Mouse (Mus musculus): ENCODE data around the gene Pate2. TPM values are rescaled to one million over a fixed set of nuclear protein-coding genes. Genes with fewer than 3 reads are reported as not detected.

Pate2 gene
- polyA plus RNA-seq, 1 experiment, result 0.13 TPM

GRCm38 (mm10) chr9:35556494-35557102 is 13.5 kb upstream of the Pate2 start:
- H3K27me3 ChIP-seq (ENCODE audit: control insufficient read depth, insufficient read depth, low read length), result peaks cover 16% of the 10 kb centered on the region
- TF ChIP-seq CTCF (IDR thresholded peaks at IDR 0.05; ENCODE audit: extremely low read depth, insufficient read length, insufficient replicate concordance, low read depth, low read length) (no peak), POLR2A (IDR thresholded peaks at IDR 0.05; ENCODE audit: low read depth, low read length) (no peak)
- 67% methylated on average over 12 of the region's 12 CpGs for WGBS
- H3K27ac ChIP-seq (ENCODE audit: insufficient read depth, low read depth, low read length), result no peak overlapping the region
- H3K4me1 ChIP-seq (ENCODE audit: control insufficient read depth, insufficient read depth, insufficient read length, low read length), result peaks cover 7% of the 10 kb centered on the region
- no peak overlapping the region for H3K4me3 ChIP-seq (ENCODE audit: low read depth, low read length)
- H3K36me3 ChIP-seq (ENCODE audit: control insufficient read depth, insufficient read depth, low read length), result peaks cover 5% of the 10 kb centered on the region

DNA sequence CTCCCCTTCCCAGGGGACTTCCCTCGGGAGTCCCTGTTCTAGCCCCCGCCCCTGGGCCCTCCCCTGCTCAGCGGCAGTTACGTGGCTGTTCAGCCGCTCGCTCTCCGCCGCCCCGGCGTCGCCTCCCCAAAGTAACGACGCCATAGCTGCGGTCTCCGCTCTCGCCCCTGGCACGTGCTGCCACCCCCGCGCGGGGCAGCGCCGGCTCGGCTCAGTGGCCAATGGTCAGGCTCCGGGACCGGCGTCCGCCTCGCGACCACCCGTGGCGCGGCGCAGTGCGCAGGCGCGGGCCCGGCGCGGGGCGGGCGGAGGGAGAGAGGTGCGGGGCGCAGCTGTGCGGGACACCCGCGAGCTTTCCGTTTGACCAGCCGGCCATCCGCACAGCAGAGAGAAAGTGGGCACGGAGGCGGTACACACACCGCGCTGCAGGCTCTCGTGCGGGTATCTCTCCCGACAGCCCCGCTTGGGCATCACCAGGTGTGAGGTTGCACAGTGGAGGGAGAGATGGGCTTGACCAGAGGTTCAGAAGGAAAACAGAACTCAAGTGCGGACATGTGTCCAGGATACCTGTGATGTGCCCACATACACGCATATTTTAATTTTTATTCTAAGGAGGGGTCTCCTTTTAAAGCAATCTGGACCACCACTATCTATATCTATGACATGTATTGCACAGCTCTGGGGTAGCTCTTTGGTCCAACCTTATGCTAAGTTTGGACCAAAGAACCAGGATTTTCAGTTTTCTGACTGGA is 11.7 kb upstream of the Pate2 start, which contains the start of the genes Ddx25 and Pus3:
TSS of gene Ddx25 (minus strand) at position 272 of the 752 bp plus-strand sequence.
TSS of gene Pus3 (plus strand) at position 339 of the 752 bp plus-strand sequence.
- H3K4me3 ChIP-seq (ENCODE audit: low read depth, low read length), result peak within 1 kb of the TSS; percentile 65
- TF ChIP-seq CTCF (IDR thresholded peaks at IDR 0.05; ENCODE audit: extremely low read depth, insufficient read length, insufficient replicate concordance, low read depth, low read length) (no peak), POLR2A (IDR thresholded peaks at IDR 0.05; ENCODE audit: low read depth, low read length) (no peak)
- 2% methylated on average over 59 of the region's 59 CpGs for WGBS
- peaks cover 7% of the 10 kb centered on the region for H3K36me3 ChIP-seq (ENCODE audit: control insufficient read depth, insufficient read depth, low read length)
- H3K27ac ChIP-seq (ENCODE audit: insufficient read depth, low read depth, low read length), result no peak within 1 kb of the TSS
- peaks cover 7% of the 10 kb centered on the region for H3K4me1 ChIP-seq (ENCODE audit: control insufficient read depth, insufficient read depth, insufficient read length, low read length)
- H3K27me3 ChIP-seq (ENCODE audit: control insufficient read depth, insufficient read depth, low read length), result peaks cover 16% of the 10 kb centered on the region

- Histone ChIP-seq H3K36me3 (ENCODE audit: control insufficient read depth, insufficient read depth, low read length) (peaks cover 9% of the 10 kb centered on the region), H3K4me1 (ENCODE audit: control insufficient read depth, insufficient read depth, insufficient read length, low read length) (peaks cover 7% of the 10 kb centered on the region), H3K27ac (ENCODE audit: insufficient read depth, low read depth, low read length) (no peak overlapping the region), H3K27me3 (ENCODE audit: control insufficient read depth, insufficient read depth, low read length) (peaks cover 16% of the 10 kb centered on the region), H3K4me3 (ENCODE audit: low read depth, low read length) (peak overlapping the region; percentile 48)
- TF ChIP-seq POLR2A (IDR thresholded peaks at IDR 0.05; ENCODE audit: low read depth, low read length) (peak; percentile 50; the same call in 1 of the 2 replicates), CTCF (IDR thresholded peaks at IDR 0.05; ENCODE audit: extremely low read depth, insufficient read length, insufficient replicate concordance, low read depth, low read length) (no peak)
- WGBS, result 2% methylated on average over 31 of the region's 31 CpGs
Observed at GRCm38 (mm10) chr9:35559009-35559890, 10.8 kb upstream of the Pate2 start.

GRCm38 (mm10) chr9:35561076-35561475 is 9.0 kb upstream of the Pate2 start:
- 94% methylated on average over 11 of the region's 11 CpGs for whole genome bisulfite sequencing
- H3K4me1 ChIP-seq (ENCODE audit: control insufficient read depth, insufficient read depth, insufficient read length, low read length), result peaks cover 7% of the 10 kb centered on the region
- peaks cover 16% of the 10 kb centered on the region for H3K27me3 ChIP-seq (ENCODE audit: control insufficient read depth, insufficient read depth, low read length)
- no peak for TF ChIP-seq POLR2A (IDR thresholded peaks at IDR 0.05; ENCODE audit: low read depth, low read length)
- no peak for TF ChIP-seq CTCF (IDR thresholded peaks at IDR 0.05; ENCODE audit: extremely low read depth, insufficient read length, insufficient replicate concordance, low read depth, low read length)
- H3K27ac ChIP-seq (ENCODE audit: insufficient read depth, low read depth, low read length), result no peak overlapping the region
- peaks cover 17% of the 10 kb centered on the region for H3K36me3 ChIP-seq (ENCODE audit: control insufficient read depth, insufficient read depth, low read length)
- no peak overlapping the region for H3K4me3 ChIP-seq (ENCODE audit: low read depth, low read length)

DNA sequence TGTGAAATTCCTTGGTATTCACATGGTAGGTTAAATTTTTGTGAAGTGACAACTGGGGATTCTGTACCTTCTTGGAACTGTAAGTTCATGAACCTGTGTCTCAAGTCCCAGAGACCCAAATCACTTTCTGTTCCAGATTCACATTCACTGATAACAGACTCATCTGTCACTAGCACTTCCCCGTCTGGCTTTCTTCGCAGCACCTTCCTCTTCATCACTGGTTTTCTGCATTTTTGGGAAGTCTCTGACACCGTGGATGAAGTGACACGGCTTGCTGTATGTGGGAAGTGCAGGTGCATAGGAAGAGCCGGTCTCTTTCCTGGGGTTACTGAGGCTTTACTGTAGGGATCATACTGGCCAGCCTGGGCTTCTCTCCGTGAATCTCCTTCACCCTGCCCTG is 8.5 kb upstream of the Pate2 start:
- peaks cover 7% of the 10 kb centered on the region for H3K4me1 ChIP-seq (ENCODE audit: control insufficient read depth, insufficient read depth, insufficient read length, low read length)
- peaks cover 16% of the 10 kb centered on the region for H3K27me3 ChIP-seq (ENCODE audit: control insufficient read depth, insufficient read depth, low read length)
- WGBS, result 82% methylated on average over 6 of the region's 6 CpGs
- peaks cover 20% of the 10 kb centered on the region for H3K36me3 ChIP-seq (ENCODE audit: control insufficient read depth, insufficient read depth, low read length)
- H3K27ac ChIP-seq (ENCODE audit: insufficient read depth, low read depth, low read length), result no peak overlapping the region
- TF ChIP-seq POLR2A (IDR thresholded peaks at IDR 0.05; ENCODE audit: low read depth, low read length) (no peak), CTCF (IDR thresholded peaks at IDR 0.05; ENCODE audit: extremely low read depth, insufficient read length, insufficient replicate concordance, low read depth, low read length) (no peak)
- no peak overlapping the region for H3K4me3 ChIP-seq (ENCODE audit: low read depth, low read length)

- H3K36me3 ChIP-seq (ENCODE audit: control insufficient read depth, insufficient read depth, low read length), result peaks cover 30% of the 10 kb centered on the region
- H3K27ac ChIP-seq (ENCODE audit: insufficient read depth, low read depth, low read length), result no peak overlapping the region
- 83% methylated on average over 5 of the region's 5 CpGs for WGBS
- no peaks in the 10 kb centered on the region for H3K27me3 ChIP-seq (ENCODE audit: control insufficient read depth, insufficient read depth, low read length)
- no peak for TF ChIP-seq POLR2A (IDR thresholded peaks at IDR 0.05; ENCODE audit: low read depth, low read length)
- no peak for TF ChIP-seq CTCF (IDR thresholded peaks at IDR 0.05; ENCODE audit: extremely low read depth, insufficient read length, insufficient replicate concordance, low read depth, low read length)
- H3K4me1 ChIP-seq (ENCODE audit: control insufficient read depth, insufficient read depth, insufficient read length, low read length), result no peaks in the 10 kb centered on the region
- H3K4me3 ChIP-seq (ENCODE audit: low read depth, low read length), result no peak overlapping the region
Observed at GRCm38 (mm10) chr9:35564536-35565240, 5.4 kb upstream of the Pate2 start.
